Mouse (Mus musculus) liver, embryonic 11.5 days (tissue): Measurements from ENCODE around the gene Etl4. TPM values are rescaled to one million over a fixed set of nuclear protein-coding genes. Genes with fewer than 3 reads are reported as not detected.

Source experiments
- ATAC-seq: fragments of 200-750 bp; cut with Nextera tagmentation; replicated peaks from 2 replicates; pipeline ENCODE4 v1.8.0; 2017; ENCODE audit warnings: moderate number of reproducible peaks, mild to moderate bottlenecking, moderate TSS enrichment, moderate library complexity; ENCODE audit not compliant: low FRiP score
- DNase-seq: peaks from one replicate; pipeline ENCODE4 v3.0.0-alpha.2; 2017; ENCODE audit warnings: low spot score
- H3K27ac ChIP-seq: fragments of 300-500 bp; sonication (generic); 2 replicates; pipeline ENCODE4 v1.5.1; 2014; ENCODE audit warnings: mild to moderate bottlenecking, low read depth, low read length, control low read depth
- H3K27me3 ChIP-seq: fragments of 300-500 bp; sonication (generic); replicated peaks from 2 replicates; pipeline ENCODE4 v1.6.1; 2014; ENCODE audit warnings: low read length, mixed read lengths; ENCODE audit not compliant: control insufficient read depth, insufficient read depth
- H3K36me3 ChIP-seq: fragments of 300-500 bp; sonication (generic); 2 replicates; pipeline ENCODE4 v1.6.1; 2014; ENCODE audit warnings: mild to moderate bottlenecking, low read length, moderate library complexity, mixed read lengths; ENCODE audit not compliant: control insufficient read depth, insufficient read depth
- H3K4me1 ChIP-seq: fragments of 300-500 bp; sonication (generic); replicated peaks from 2 replicates; pipeline ENCODE4 v1.6.1; 2014; ENCODE audit warnings: low read length, mixed read lengths; ENCODE audit not compliant: control insufficient read depth, insufficient read depth
- H3K4me2 ChIP-seq: fragments of 300-500 bp; sonication (generic); 2 replicates; pipeline ENCODE4 v1.6.1; 2014; ENCODE audit warnings: mild to moderate bottlenecking, control low read depth, moderate library complexity
- H3K4me3 ChIP-seq: fragments of 300-500 bp; sonication (generic); 2 replicates; pipeline ENCODE4 v1.5.1; 2014; ENCODE audit warnings: low read depth, low read length, control low read depth
- H3K9ac ChIP-seq: fragments of 300-500 bp; sonication (generic); 2 replicates; pipeline ENCODE4 v1.6.1; 2014; ENCODE audit warnings: low read depth, low read length, control low read depth
- H3K9me3 ChIP-seq: fragments of 300-500 bp; sonication (generic); 2 replicates; pipeline ENCODE4 v1.6.1; 2016; ENCODE audit warnings: low read length, inconsistent platforms, mixed read lengths; ENCODE audit not compliant: control insufficient read depth
- WGBS: fragments of 180-500 bp; shearing (Covaris S2); extraction: QIAGEN DNeasy Blood & Tissue Kit; methylation state at CpG from one replicate; pipeline ENCODE4 v1.1.7; 2014; 5-methylcytosine and 5-hydroxymethylcytosine counted together
- polyA plus RNA-seq: library from polyadenylated mRNA; unstranded; fragments of >200 nt; fragmentation: Nextera tagmentation; extraction: Ambion mirVana; gene quantifications from 2 replicates; pipeline ENCODE4 v1.2.1, GENCODE M21; 2014

The Etl4 gene
- polyA plus RNA-seq, 1 experiment from 2014 or later, result 17.9 TPM

GRCm38 (mm10) chr2:20446180-20446579 lies 536.6 kb downstream of the Etl4 start:
- DNase-seq, result no peak
- ATAC-seq, result no peak
- H3K4me3 ChIP-seq, result no peak overlapping the region
- H3K9me3 ChIP-seq, result no peaks in the 10 kb centered on the region
- H3K9ac ChIP-seq, result no peak overlapping the region
- no peaks in the 10 kb centered on the region for H3K4me1 ChIP-seq
- no peak overlapping the region for H3K27ac ChIP-seq
- H3K4me2 ChIP-seq, result no peak overlapping the region
- H3K36me3 ChIP-seq, result no peaks in the 10 kb centered on the region
- 54% methylated on average over 4 of the region's 4 CpGs for WGBS
- H3K27me3 ChIP-seq, result no peaks in the 10 kb centered on the region

DNA sequence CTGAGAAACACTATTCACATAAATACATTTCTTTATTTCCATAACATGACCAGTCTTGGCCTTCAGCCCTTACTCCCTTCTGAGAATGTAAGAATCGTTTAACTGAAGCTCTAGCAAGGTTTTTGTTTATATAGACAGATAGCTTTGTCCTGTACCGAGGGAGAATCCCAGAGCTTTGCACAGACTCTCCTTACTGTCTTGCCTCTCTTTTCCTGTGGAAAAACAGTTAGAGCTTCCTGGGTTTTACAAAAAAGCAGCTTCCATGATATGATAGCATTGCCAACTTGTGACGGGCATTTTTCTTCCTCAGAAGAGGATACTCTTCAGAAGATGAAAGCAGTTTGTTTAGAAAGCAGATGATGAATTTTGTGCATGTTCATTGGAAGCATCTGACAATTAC lies 541.4 kb downstream of the Etl4 start:
- DNase-seq (no peak), ATAC-seq (no peak)
- no peaks in the 10 kb centered on the region for H3K4me1 ChIP-seq
- H3K27me3 ChIP-seq, result no peaks in the 10 kb centered on the region
- peak overlapping the region; percentile 25; the same call in 1 of the 2 replicates for H3K27ac ChIP-seq
- H3K9ac ChIP-seq, result no peak overlapping the region
- H3K36me3 ChIP-seq, result no peaks in the 10 kb centered on the region
- no peak overlapping the region for H3K4me2 ChIP-seq
- H3K9me3 ChIP-seq, result no peaks in the 10 kb centered on the region
- WGBS, result 37% methylated on average over 3 of the region's 3 CpGs
- no peak overlapping the region for H3K4me3 ChIP-seq

DNA sequence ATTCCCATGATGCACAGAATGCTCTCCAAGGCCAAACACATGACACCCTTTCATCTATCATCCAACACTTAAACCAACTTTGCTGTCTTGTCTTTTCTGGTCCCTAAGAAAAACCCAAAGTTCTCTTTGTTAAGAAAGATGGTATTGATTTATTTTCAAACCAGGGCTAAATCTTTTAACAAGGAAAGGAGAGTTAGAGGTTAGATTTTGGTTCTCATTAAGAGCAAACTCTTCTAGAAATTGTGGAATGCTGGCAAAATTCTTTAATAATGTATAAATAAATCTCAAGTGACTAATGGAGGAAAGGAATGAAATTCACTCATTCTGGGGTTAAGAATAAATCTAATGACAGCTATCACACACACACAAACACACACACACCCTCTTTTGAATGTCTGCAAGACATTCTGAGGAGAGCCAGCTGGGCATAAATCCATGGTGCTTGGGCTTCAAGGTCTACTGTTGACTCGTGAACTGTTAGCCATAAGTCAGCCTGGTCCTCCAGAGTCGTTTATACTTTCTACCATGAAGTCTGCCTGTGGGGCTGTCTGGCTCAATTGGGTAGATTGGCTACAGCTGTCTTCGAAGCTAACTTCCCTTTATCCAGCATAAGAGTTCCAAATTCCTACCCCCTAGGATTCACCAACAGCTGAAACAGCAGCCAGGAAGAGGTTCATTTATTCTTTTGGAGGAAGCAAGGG lies 544.1 kb downstream of the Etl4 start:
- no peaks in the 10 kb centered on the region for H3K9me3 ChIP-seq
- no peaks in the 10 kb centered on the region for H3K4me1 ChIP-seq
- H3K9ac ChIP-seq, result no peak overlapping the region
- no peak overlapping the region for H3K4me3 ChIP-seq
- no peak overlapping the region for H3K27ac ChIP-seq
- no peaks in the 10 kb centered on the region for H3K36me3 ChIP-seq
- ATAC-seq (no peak), DNase-seq (no peak)
- no peaks in the 10 kb centered on the region for H3K27me3 ChIP-seq
- 48% methylated on average over 3 of the region's 3 CpGs for WGBS
- no peak overlapping the region for H3K4me2 ChIP-seq

GRCm38 (mm10) chr2:20479199-20479598 lies 569.6 kb downstream of the Etl4 start:
- whole genome bisulfite sequencing, result 55% methylated on average over 2 of the region's 2 CpGs
- H3K27ac ChIP-seq, result no peak overlapping the region

DNA sequence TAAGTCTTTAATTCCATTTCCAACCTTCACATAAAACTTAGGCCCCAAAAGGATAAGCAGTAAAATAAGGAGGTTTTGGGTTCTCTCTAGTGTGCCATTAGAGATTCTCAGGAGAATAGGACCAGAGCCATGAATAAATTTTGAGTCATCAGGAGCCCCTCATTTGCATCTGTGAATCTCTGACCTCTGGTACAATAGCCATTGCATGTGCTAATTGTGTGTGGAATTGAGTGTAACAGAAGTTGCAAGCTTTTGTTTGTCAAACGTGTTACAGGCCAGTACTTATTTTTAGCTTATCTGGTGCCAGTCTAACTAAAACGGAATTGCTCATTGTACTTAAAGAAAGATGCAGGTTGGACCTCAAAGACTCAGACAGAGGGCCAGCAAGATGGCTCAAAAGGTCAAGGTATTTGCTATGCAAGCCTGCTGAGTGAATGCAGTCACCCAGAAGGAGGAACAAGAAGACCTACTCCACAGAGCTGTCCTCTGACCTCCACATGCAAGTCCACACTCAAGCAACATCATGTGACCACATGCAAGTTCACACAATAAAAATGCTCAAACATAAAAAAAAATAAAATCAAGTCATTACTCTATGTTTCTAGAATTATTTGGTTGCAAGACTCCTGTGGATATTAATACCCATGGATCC lies 576.7 kb downstream of the Etl4 start:
- Histone ChIP-seq H3K27me3 (no peaks in the 10 kb centered on the region), H3K4me1 (no peaks in the 10 kb centered on the region; the same call in 1 of the 2 replicates), H3K36me3 (no peaks in the 10 kb centered on the region), H3K4me2 (no peak overlapping the region), H3K9ac (no peak overlapping the region), H3K9me3 (no peaks in the 10 kb centered on the region), H3K27ac (no peak overlapping the region), H3K4me3 (no peak overlapping the region)
- no peak for DNase-seq
- no peak for ATAC-seq
- WGBS, result 39% methylated on average over 2 of the region's 2 CpGs

More at GRCm38 (mm10) chr2:20479199-20479598, 569.6 kb downstream of the Etl4 start:
- no peak overlapping the region for H3K4me3 ChIP-seq
- DNase-seq (no peak), ATAC-seq (no peak)
- H3K36me3 ChIP-seq, result no peaks in the 10 kb centered on the region
- H3K9me3 ChIP-seq, result no peaks in the 10 kb centered on the region
- no peak overlapping the region for H3K9ac ChIP-seq
- no peak overlapping the region for H3K4me2 ChIP-seq
- H3K4me1 ChIP-seq, result no peaks in the 10 kb centered on the region
- no peaks in the 10 kb centered on the region for H3K27me3 ChIP-seq

DNA sequence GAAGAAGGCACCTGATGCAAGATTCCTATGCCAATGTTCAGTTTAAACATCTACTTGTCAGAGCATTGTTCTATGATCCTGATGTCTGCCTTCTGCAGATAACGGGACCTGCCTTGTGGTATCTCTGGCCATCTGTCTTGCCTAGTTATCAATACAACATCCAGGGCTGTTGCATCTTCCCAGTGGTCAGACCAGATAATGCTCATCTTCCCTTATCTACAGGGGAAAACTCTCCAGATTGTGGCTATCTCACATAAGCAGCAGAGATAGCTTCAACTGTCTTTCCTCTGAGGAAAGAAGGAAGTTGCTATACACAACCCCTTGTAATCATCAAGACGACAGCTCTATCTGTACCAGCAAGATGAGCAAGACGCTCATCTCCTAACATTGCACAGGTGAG lies 579.5 kb downstream of the Etl4 start:
- no peak overlapping the region for H3K4me3 ChIP-seq
- WGBS, result 26% methylated on average over 3 of the region's 3 CpGs
- no peaks in the 10 kb centered on the region for H3K36me3 ChIP-seq
- no peak overlapping the region for H3K4me2 ChIP-seq
- H3K27me3 ChIP-seq, result no peaks in the 10 kb centered on the region
- H3K9me3 ChIP-seq, result no peaks in the 10 kb centered on the region
- DNase-seq (no peak), ATAC-seq (no peak)
- no peak overlapping the region for H3K9ac ChIP-seq
- H3K27ac ChIP-seq, result no peak overlapping the region
- no peaks in the 10 kb centered on the region; the same call in 1 of the 2 replicates for H3K4me1 ChIP-seq

GRCm38 (mm10) chr2:20492125-20492524 lies 582.5 kb downstream of the Etl4 start:
- ATAC-seq (no peak), DNase-seq (no peak)
- WGBS, result 54% methylated on average over 2 of the region's 2 CpGs

DNA sequence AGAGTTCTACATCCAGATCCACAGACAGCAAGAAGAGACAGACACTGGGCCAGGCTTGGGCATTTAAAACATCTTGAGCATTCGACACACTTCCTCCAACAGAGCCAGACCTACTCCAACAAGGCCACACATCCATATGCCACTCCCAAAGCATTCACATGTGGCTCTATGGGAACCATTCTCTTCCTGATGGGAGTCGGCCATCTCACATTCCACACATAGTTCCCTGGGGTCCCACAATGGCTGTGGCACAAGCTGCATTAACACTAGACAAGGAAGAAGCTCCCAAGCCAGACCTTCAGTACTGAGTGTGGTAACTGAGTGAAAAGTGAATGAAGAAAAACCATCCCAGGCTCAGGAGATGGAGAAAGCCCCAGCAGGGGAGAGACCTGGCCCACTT lies 584.2 kb downstream of the Etl4 start:
- Histone ChIP-seq H3K4me1 (no peaks in the 10 kb centered on the region), H3K4me3 (no peak overlapping the region), H3K27me3 (no peaks in the 10 kb centered on the region), H3K27ac (no peak overlapping the region), H3K4me2 (no peak overlapping the region), H3K36me3 (no peaks in the 10 kb centered on the region), H3K9me3 (no peaks in the 10 kb centered on the region), H3K9ac (no peak overlapping the region)
- 78% methylated on average over 2 of the region's 2 CpGs for WGBS
- ATAC-seq, result no peak
- DNase-seq, result no peak

More at GRCm38 (mm10) chr2:20492125-20492524, 582.5 kb downstream of the Etl4 start:
- Histone ChIP-seq H3K9ac (no peak overlapping the region), H3K27ac (no peak overlapping the region), H3K9me3 (no peaks in the 10 kb centered on the region), H3K4me1 (no peaks in the 10 kb centered on the region; the same call in 1 of the 2 replicates), H3K27me3 (no peaks in the 10 kb centered on the region), H3K4me2 (no peak overlapping the region), H3K36me3 (no peaks in the 10 kb centered on the region), H3K4me3 (no peak overlapping the region)

GRCm38 (mm10) chr2:20494666-20495065 lies 585.1 kb downstream of the Etl4 start:
- H3K27me3 ChIP-seq, result no peaks in the 10 kb centered on the region
- no peak overlapping the region for H3K27ac ChIP-seq
- H3K9me3 ChIP-seq, result no peaks in the 10 kb centered on the region
- no peak for ATAC-seq
- no peak overlapping the region for H3K9ac ChIP-seq
- H3K4me1 ChIP-seq, result no peaks in the 10 kb centered on the region
- no peaks in the 10 kb centered on the region for H3K36me3 ChIP-seq
- 25% methylated on average over 3 of the region's 3 CpGs for WGBS
- no peak overlapping the region for H3K4me2 ChIP-seq
- H3K4me3 ChIP-seq, result no peak overlapping the region
- no peak for DNase-seq
